Mouse (Mus musculus) frontal cortex, postnatal 25 days (tissue): ENCODE results near the gene Snph.
A peak's percentile ranks its signal among the peaks of the same experiment; 100 is the strongest.

Source experiments
- DNase-seq, 2 experiments: peaks; one replicate each; pipeline ENCODE4 v3.0.0; 2022; ENCODE audit warnings: low spot score in 2 of 2

Gene Snph

GRCm38 (mm10) chr2:151543063-151543895, 89.1 kb downstream of the Snph start:
- no peak for DNase-seq

GRCm38 (mm10) chr2:151542323-151543062, 89.9 kb downstream of the Snph start, which contains the start of gene Fkbp1a:
Fkbp1a (plus strand) TSS chr2:151542483.
- DNase-seq = peak; percentile 87 to 94
